Mouse (Mus musculus) testis, postnatal 10 days (tissue): ENCODE results near the gene Atp2b1.
"Not testable (repeated sequence)": the region's sequence is repeated elsewhere in the genome, so short reads cannot be mapped to it uniquely, and the experiment has no call there.

Experiments used
- DNase-seq: peaks from one replicate; pipeline ENCODE4 v3.0.0; 2021; ENCODE audit warnings: low spot score

Atp2b1 gene

GRCm38 (mm10) chr10:98962092-98962491 is 47.9 kb downstream of the Atp2b1 start:
- no peak for DNase-seq

GRCm38 (mm10) chr10:98966407-98967215 is 52.4 kb downstream of the Atp2b1 start:
- DNase-seq = no peak

- DNase-seq = no peak
Observed at GRCm38 (mm10) chr10:98967240-98967891, 53.2 kb downstream of the Atp2b1 start.

- DNase-seq = no peak
Observed at GRCm38 (mm10) chr10:98970917-98971316, 56.7 kb downstream of the Atp2b1 start.

- DNase-seq = no peak
Observed at GRCm38 (mm10) chr10:98972359-98972758, 58.2 kb downstream of the Atp2b1 start.

- no peak for DNase-seq
Observed at GRCm38 (mm10) chr10:98972912-98973605, 58.9 kb downstream of the Atp2b1 start.

GRCm38 (mm10) chr10:98974645-98975044 is 60.4 kb downstream of the Atp2b1 start:
- no peak for DNase-seq

- no peak for DNase-seq
Observed at GRCm38 (mm10) chr10:98975611-98976010, 61.4 kb downstream of the Atp2b1 start.

GRCm38 (mm10) chr10:98976877-98977494 is 62.8 kb downstream of the Atp2b1 start:
- DNase-seq = no peak

- DNase-seq = no peak
Observed at GRCm38 (mm10) chr10:98978766-98979165, 64.6 kb downstream of the Atp2b1 start.

- no peak for DNase-seq
Observed at GRCm38 (mm10) chr10:98979296-98979695, 65.1 kb downstream of the Atp2b1 start.

GRCm38 (mm10) chr10:98979951-98980350 is 65.7 kb downstream of the Atp2b1 start:
- DNase-seq = no peak

- DNase-seq = no peak
Observed at GRCm38 (mm10) chr10:98991964-98992363, 77.8 kb downstream of the Atp2b1 start.

- DNase-seq = no peak
Observed at GRCm38 (mm10) chr10:98993186-98993585, 79.0 kb downstream of the Atp2b1 start.

GRCm38 (mm10) chr10:98995016-98995747 is 81.0 kb downstream of the Atp2b1 start:
- DNase-seq = not testable (repeated sequence)

- DNase-seq = no peak
Observed at GRCm38 (mm10) chr10:99004866-99005265, 90.7 kb downstream of the Atp2b1 start.

GRCm38 (mm10) chr10:99011084-99011483 is 96.9 kb downstream of the Atp2b1 start:
- DNase-seq = no peak

GRCm38 (mm10) chr10:99012086-99012485 is 97.9 kb downstream of the Atp2b1 start:
- DNase-seq = no peak

- DNase-seq = no peak
Observed at GRCm38 (mm10) chr10:99014737-99015136, 100.5 kb downstream of the Atp2b1 start.

GRCm38 (mm10) chr10:99016996-99017395 is 102.8 kb downstream of the Atp2b1 start:
- no peak for DNase-seq

GRCm38 (mm10) chr10:99027462-99027861 is 113.3 kb downstream of the Atp2b1 start:
- DNase-seq = no peak

- no peak for DNase-seq
Observed at GRCm38 (mm10) chr10:99029844-99030243, 115.6 kb downstream of the Atp2b1 start.
